In genomic region chr12:57924422-57924821, GRCm38 (mm10) we compare ENCODE assay signal across 19 mouse cellular contexts.
"Had no signal": no experiment of that assay in that cellular context is flagged by ENCODE, and none has a peak within 500 bp of the region (broad histone marks: within the 10 kb centered on the region; RNA-seq: fewer than 3 reads in every experiment).

No protein-coding gene starts in this region.

- H3K9me3 ChIP-seq: liver, embryonic 15.5 days; midbrain, embryonic 10.5 days; midbrain, embryonic 12.5 days; neural tube, embryonic 13.5 days; neural tube, embryonic 15.5 days had no signal

- H3K4me2 ChIP-seq: liver, embryonic 15.5 days; lung, embryonic 14.5 days; midbrain, embryonic 12.5 days; neural tube, embryonic 13.5 days; neural tube, embryonic 15.5 days had no signal

- H3K9ac ChIP-seq: liver, embryonic 15.5 days; lung, embryonic 14.5 days; midbrain, embryonic 12.5 days; neural tube, embryonic 13.5 days; neural tube, embryonic 15.5 days had no signal

- H3K4me3 ChIP-seq: liver, embryonic 15.5 days; midbrain, embryonic 10.5 days; midbrain, embryonic 12.5 days; myocyte; neural tube, embryonic 13.5 days; neural tube, embryonic 15.5 days had no signal

- H3K27ac ChIP-seq: liver, embryonic 15.5 days; midbrain, embryonic 10.5 days; midbrain, embryonic 12.5 days; neural tube, embryonic 13.5 days; neural tube, embryonic 15.5 days had no signal

- H3K27me3 ChIP-seq: liver, embryonic 15.5 days; midbrain, embryonic 12.5 days; neural tube, embryonic 13.5 days; neural tube, embryonic 15.5 days had no signal

- H3K36me3 ChIP-seq: liver, embryonic 15.5 days; midbrain, embryonic 10.5 days; midbrain, embryonic 12.5 days; neural tube, embryonic 13.5 days; neural tube, embryonic 15.5 days had no signal

- H3K4me1 ChIP-seq: liver, embryonic 15.5 days; midbrain, embryonic 10.5 days; midbrain, embryonic 12.5 days; neural tube, embryonic 13.5 days; neural tube, embryonic 15.5 days had no signal

- DNase-seq: lung, adult 18-20 months; lung, embryonic 14.5 days; lung, postnatal 10 days; lung, postnatal 4 days; midbrain, embryonic 14.5 days; retina, postnatal 1 day; right cerebral cortex, adult 18-20 months; right cerebral cortex, postnatal 25 days; right cerebral cortex, postnatal 4 days; spleen, adult 18-20 months; thymus, adult 18-20 months; thymus, postnatal 14 days; thymus, postnatal 36 days had no signal
